Mouse (Mus musculus): Measurements from ENCODE around the gene Nuak2. TPM values are rescaled to one million over a fixed set of nuclear protein-coding genes. Genes with fewer than 3 reads are reported as not detected.
"Not testable (repeated sequence)": the region's sequence is repeated elsewhere in the genome, so short reads cannot be mapped to it uniquely, and the experiment has no call there.

Gene Nuak2
- 87.1 and 101 TPM in 2 replicates for polyA plus RNA-seq (2016; fragmentation: Nextera tagmentation; extraction: Ambion mirVana)

DNA sequence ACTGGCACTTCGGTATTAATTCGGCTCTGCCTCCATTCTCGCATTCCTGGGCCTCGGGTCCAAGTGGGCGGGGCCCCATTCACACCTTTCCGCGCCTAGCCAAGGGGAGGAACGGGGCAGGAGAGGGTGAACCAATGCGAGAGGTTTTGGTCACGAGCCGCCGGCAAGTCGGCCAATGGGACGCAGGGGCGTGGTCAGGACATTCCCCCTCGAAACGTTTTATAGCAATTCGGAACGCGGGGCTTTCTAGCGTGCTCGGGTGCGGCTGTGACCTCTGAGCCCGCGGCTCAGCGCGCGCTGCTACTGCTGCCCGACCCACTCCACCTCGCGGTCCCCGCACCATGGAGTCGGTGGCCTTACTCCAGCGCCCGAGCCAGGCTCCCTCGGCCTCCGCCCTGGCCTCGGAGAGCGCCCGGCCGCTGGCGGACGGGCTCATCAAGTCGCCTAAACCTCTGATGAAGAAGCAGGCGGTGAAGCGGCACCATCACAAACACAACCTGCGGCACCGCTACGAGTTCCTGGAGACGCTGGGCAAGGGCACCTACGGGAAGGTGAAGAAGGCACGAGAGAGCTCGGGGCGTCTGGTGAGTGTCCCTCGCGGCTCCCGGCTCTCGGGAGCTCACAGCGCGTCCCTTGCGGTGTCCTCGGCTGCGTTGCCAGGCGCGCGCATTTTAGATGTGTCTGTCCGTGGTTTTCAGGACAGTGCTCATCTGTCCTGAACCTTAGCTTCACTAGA, at the start of gene Nuak2:
TSS of gene Nuak2 (plus strand) at position 238 of the 736 bp plus-strand sequence.
- under 1% methylated on average over 67 of the region's 67 CpGs for WGBS
- Histone ChIP-seq H3K4me1 (peaks cover 89% of the 10 kb centered on the region), H3K27ac (replicated peaks) (peak within 1 kb of the TSS; percentile 95), H3K36me3 (peaks cover 38% of the 10 kb centered on the region), H3K9me3 (replicated peaks) (no peaks in the 10 kb centered on the region), H3K27me3 (ENCODE audit: low read depth, poor library complexity, severe bottlenecking) (peaks cover 22% of the 10 kb centered on the region), H3K4me3 (peak within 1 kb of the TSS; percentile 88)
- peak; percentile 95 for DNase-seq (ENCODE audit: low spot score)

GRCm38 (mm10) chr1:132266791-132267557, 49.0 kb upstream of the Nuak2 start:
- WGBS: 71% methylated on average over 8 of the region's 8 CpGs
- Histone ChIP-seq H3K36me3 (no peaks in the 10 kb centered on the region), H3K4me3 (no peak overlapping the region), H3K4me1 (peaks cover 52% of the 10 kb centered on the region), H3K27ac (replicated peaks) (no peak overlapping the region), H3K9me3 (replicated peaks) (no peaks in the 10 kb centered on the region), H3K27me3 (ENCODE audit: low read depth, poor library complexity, severe bottlenecking) (no peaks in the 10 kb centered on the region)
- DNase-seq (ENCODE audit: low spot score): no peak

- Histone ChIP-seq H3K36me3 (no peaks in the 10 kb centered on the region), H3K9me3 (replicated peaks) (no peaks in the 10 kb centered on the region), H3K27me3 (ENCODE audit: low read depth, poor library complexity, severe bottlenecking) (no peaks in the 10 kb centered on the region), H3K4me1 (peaks cover 51% of the 10 kb centered on the region), H3K4me3 (no peak overlapping the region), H3K27ac (replicated peaks) (no peak overlapping the region)
- no peak for DNase-seq (ENCODE audit: low spot score)
- WGBS: 78% methylated on average over 2 of the region's 2 CpGs
Observed at GRCm38 (mm10) chr1:132267959-132268358, 48.0 kb upstream of the Nuak2 start.

DNA sequence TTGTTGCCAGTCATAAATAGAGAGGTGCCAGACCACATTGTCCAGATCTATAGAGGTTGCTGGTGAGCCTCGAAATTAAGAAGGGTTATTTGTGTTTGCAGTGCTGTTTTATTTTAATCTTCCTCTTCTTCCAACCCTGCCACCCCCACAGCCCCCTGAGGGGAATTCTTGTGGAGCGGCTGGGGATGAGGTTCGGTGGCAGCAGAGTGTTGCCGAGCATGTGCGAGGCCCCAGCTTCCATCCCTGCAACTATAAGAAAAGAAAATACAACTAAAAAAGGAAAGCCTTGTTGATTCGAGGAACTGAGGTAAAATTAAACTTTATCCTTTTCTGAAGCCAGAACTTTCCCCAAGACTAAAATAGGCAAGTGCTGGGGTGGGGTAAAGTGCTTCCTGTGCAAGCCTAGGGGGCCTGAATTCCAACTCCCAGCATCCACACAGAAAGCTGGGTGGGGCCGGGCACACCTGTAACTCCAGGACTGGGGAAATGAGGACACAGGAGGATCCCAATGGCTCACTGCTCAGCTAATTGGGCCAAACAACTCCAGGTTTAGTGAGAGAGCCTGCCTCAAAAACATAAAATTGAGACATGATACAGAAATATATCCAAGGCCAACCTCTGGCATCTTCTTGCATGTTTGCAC, 47.4 kb upstream of the Nuak2 start:
- Histone ChIP-seq H3K9me3 (replicated peaks) (no peaks in the 10 kb centered on the region), H3K27ac (replicated peaks) (no peak overlapping the region), H3K36me3 (no peaks in the 10 kb centered on the region), H3K27me3 (ENCODE audit: low read depth, poor library complexity, severe bottlenecking) (no peaks in the 10 kb centered on the region), H3K4me3 (no peak overlapping the region), H3K4me1 (peaks cover 46% of the 10 kb centered on the region)
- DNase-seq (ENCODE audit: low spot score): no peak
- 77% methylated on average over 7 of the region's 7 CpGs for WGBS

DNA sequence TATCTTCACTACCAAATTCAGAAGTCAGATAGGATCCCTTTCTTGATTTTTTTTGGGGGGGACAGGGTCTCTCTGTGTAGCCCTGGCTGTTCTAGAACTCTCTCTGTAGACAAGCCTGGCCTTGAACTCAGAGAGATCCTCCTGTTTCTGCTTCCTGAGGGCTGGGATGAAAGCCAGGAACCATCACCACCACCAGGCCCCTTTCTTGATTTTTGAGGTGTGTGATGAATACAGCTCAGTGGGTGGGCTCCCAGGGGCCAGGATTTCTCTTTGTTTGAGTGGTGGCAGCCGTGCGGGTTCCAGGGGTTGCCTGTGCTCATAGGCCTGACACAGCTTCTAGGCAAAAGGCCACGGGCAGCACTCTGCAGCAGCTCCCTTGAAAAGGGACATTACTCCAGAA, 44.7 kb upstream of the Nuak2 start:
- WGBS: 83% methylated on average over 3 of the region's 3 CpGs

DNA sequence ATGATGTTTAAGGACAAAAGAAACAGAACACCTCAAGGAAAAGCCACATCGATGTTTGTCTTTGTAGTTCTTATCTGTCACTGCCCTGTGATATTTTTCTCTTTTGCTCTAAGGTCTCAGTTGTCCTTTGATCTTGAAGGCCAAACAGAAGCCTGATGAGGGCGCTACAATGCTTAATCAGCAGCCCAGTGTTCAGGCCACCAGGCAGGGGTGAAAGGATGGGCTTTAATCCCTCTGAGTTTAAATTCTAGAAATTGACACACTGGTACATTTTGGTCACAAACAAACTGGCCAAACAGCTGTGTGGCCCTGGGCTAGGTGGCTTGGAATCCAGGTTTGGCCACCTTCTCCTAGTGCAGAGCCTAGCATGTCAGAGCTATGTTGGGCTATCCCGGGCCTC, 39.2 kb upstream of the Nuak2 start:
- Histone ChIP-seq H3K4me1 (peaks cover 18% of the 10 kb centered on the region), H3K4me3 (no peak overlapping the region), H3K27me3 (ENCODE audit: low read depth, poor library complexity, severe bottlenecking) (peaks cover 5% of the 10 kb centered on the region; the same call in 1 of the 2 replicates), H3K9me3 (replicated peaks) (no peaks in the 10 kb centered on the region), H3K27ac (replicated peaks) (0 out of 2 replicates have a peak overlapping the region, but pooled peaks have one; percentile 9), H3K36me3 (no peaks in the 10 kb centered on the region)
- 76% methylated on average over 3 of the region's 3 CpGs for WGBS
- no peak for DNase-seq (ENCODE audit: low spot score)

More for the DNA sequence above, 44.7 kb upstream of the Nuak2 start:
- Histone ChIP-seq H3K36me3 (no peaks in the 10 kb centered on the region), H3K27me3 (ENCODE audit: low read depth, poor library complexity, severe bottlenecking) (no peaks in the 10 kb centered on the region), H3K27ac (replicated peaks) (no peak overlapping the region), H3K4me1 (peaks cover 28% of the 10 kb centered on the region), H3K4me3 (no peak overlapping the region), H3K9me3 (replicated peaks) (no peaks in the 10 kb centered on the region)
- DNase-seq (ENCODE audit: low spot score): no peak

- H3K4me1 ChIP-seq: peaks cover 22% of the 10 kb centered on the region
- H3K27ac ChIP-seq (replicated peaks): 0 out of 2 replicates have a peak overlapping the region, but pooled peaks have one; percentile 9
- 85% methylated on average over 6 of the region's 6 CpGs for WGBS
Observed at GRCm38 (mm10) chr1:132277124-132277523, 38.8 kb upstream of the Nuak2 start.

GRCm38 (mm10) chr1:132280636-132281035, 35.3 kb upstream of the Nuak2 start:
- not testable (repeated sequence) for H3K9me3 ChIP-seq (replicated peaks); DNase-seq (ENCODE audit: low spot score); H3K4me3 ChIP-seq; H3K36me3 ChIP-seq; H3K27ac ChIP-seq (replicated peaks)
- Histone ChIP-seq H3K27me3 (ENCODE audit: low read depth, poor library complexity, severe bottlenecking) (peaks cover 29% of the 10 kb centered on the region), H3K4me1 (peaks cover 44% of the 10 kb centered on the region)
- 77% methylated on average over 6 of the region's 6 CpGs for WGBS

More at GRCm38 (mm10) chr1:132277124-132277523, 38.8 kb upstream of the Nuak2 start:
- DNase-seq (ENCODE audit: low spot score): no peak
- no peaks in the 10 kb centered on the region for H3K36me3 ChIP-seq
- no peaks in the 10 kb centered on the region for H3K9me3 ChIP-seq (replicated peaks)
- H3K27me3 ChIP-seq (ENCODE audit: low read depth, poor library complexity, severe bottlenecking): peaks cover 7% of the 10 kb centered on the region
- no peak overlapping the region for H3K4me3 ChIP-seq

GRCm38 (mm10) chr1:132281523-132282176, 34.3 kb upstream of the Nuak2 start:
- H3K36me3 ChIP-seq: no peaks in the 10 kb centered on the region
- peak overlapping the region; percentile 80 for H3K27ac ChIP-seq (replicated peaks)
- 9% methylated on average over 8 of the region's 8 CpGs for WGBS
- peak; percentile 44 for DNase-seq (ENCODE audit: low spot score)
- H3K4me3 ChIP-seq: no peak overlapping the region; the same call in 1 of the 2 replicates
- H3K27me3 ChIP-seq (ENCODE audit: low read depth, poor library complexity, severe bottlenecking): peaks cover 40% of the 10 kb centered on the region
- peaks cover 48% of the 10 kb centered on the region for H3K4me1 ChIP-seq
- H3K9me3 ChIP-seq (replicated peaks): no peaks in the 10 kb centered on the region

DNA sequence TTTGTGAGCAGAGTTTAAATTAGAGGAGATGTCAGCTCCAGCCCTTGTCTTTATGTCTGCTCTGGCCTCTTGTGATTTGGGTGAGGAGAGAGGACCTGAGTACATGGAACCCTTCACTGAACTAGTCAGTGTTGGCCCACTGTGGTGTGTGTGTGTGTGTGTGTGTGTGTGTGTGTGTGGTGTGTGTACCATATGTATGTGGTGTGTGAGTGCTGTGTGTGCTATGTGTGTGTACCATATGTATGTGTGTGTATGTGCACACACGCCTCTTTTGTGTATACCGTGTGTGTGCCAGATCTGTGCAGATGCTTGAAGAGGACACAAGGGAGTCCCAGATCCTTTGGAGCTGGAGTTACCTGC, 33.8 kb upstream of the Nuak2 start:
- 72% methylated on average over 2 of the region's 2 CpGs for WGBS
- H3K9me3 ChIP-seq (replicated peaks): no peaks in the 10 kb centered on the region
- H3K36me3 ChIP-seq: no peaks in the 10 kb centered on the region
- peaks cover 48% of the 10 kb centered on the region for H3K4me1 ChIP-seq
- H3K27ac ChIP-seq (replicated peaks): peak overlapping the region; percentile 80
- peaks cover 45% of the 10 kb centered on the region for H3K27me3 ChIP-seq (ENCODE audit: low read depth, poor library complexity, severe bottlenecking)
- no peak for DNase-seq (ENCODE audit: low spot score)
- H3K4me3 ChIP-seq: no peak overlapping the region

DNA sequence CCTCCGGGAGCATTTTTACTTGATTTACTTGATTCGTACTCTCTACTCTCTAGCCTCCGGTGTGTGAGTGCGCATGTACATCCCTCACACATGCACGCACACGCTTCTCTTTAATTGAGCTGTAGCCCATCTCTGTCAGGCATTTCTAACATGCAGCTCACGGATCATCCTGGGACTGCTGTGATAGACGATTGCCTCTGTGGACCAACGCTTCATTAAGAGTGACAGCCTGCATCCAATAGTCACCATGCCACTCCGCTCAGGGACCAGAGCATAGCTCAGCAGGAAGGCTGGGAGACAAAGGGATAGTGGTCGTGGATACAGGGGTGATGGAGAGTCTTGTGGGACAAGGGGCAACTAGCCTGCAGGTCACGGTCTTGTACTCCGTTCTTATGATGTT, 32.9 kb upstream of the Nuak2 start:
- 57% methylated on average over 13 of the region's 13 CpGs for WGBS
- no peak for DNase-seq (ENCODE audit: low spot score)

DNA sequence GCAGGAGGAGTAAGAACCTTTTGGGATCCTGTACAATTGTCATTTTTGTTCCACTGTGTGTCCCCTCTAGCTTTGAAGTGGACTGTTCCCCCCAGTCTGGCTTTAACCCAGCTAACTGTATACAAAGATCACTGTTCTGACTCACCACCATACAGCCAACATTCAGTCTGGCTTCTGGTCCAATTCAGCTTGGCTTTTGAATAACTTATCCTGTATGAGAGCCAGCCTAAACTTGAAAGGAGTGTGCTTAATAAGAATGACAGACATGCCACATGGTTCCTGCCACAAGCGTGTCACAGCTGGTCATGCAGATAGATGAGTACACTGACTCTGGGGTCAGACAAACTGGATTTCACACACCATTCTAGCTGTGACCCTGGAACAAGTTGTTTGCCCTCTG, 29.2 kb upstream of the Nuak2 start:
- no peak overlapping the region for H3K4me3 ChIP-seq

More for the DNA sequence above, 32.9 kb upstream of the Nuak2 start:
- peaks cover 48% of the 10 kb centered on the region for H3K27me3 ChIP-seq (ENCODE audit: low read depth, poor library complexity, severe bottlenecking)
- peak overlapping the region; percentile 80 for H3K27ac ChIP-seq (replicated peaks)
- no peaks in the 10 kb centered on the region for H3K9me3 ChIP-seq (replicated peaks)
- H3K4me1 ChIP-seq: peaks cover 56% of the 10 kb centered on the region
- no peak overlapping the region for H3K4me3 ChIP-seq
- no peaks in the 10 kb centered on the region for H3K36me3 ChIP-seq

More for the DNA sequence above, 29.2 kb upstream of the Nuak2 start:
- Histone ChIP-seq H3K4me1 (peaks cover 80% of the 10 kb centered on the region), H3K27ac (replicated peaks) (peak overlapping the region; percentile 6; the same call in 1 of the 2 replicates), H3K27me3 (ENCODE audit: low read depth, poor library complexity, severe bottlenecking) (peaks cover 56% of the 10 kb centered on the region), H3K9me3 (replicated peaks) (no peaks in the 10 kb centered on the region), H3K36me3 (no peaks in the 10 kb centered on the region)
- 94% methylated on average over 1 of the region's 1 CpGs for WGBS
- no peak for DNase-seq (ENCODE audit: low spot score)

All from midbrain, embryonic 10.5 days (tissue).